Mouse (Mus musculus) spleen, adult 2 months (tissue): ENCODE results near the gene Jmjd1c.

Experiments
- CTCF ChIP-seq: fragments of 200-500 bp; IDR thresholded peaks from 2 replicates; pipeline ENCODE4 v1.5.1; 2011; ENCODE audit warnings: mild to moderate bottlenecking, inconsistent platforms; ENCODE audit not compliant: insufficient read depth, insufficient read length, insufficient replicate concordance; ENCODE audit errors: extremely low read depth
- POLR2A ChIP-seq: fragments of 200-500 bp; IDR thresholded peaks from 2 replicates; pipeline ENCODE4 v1.6.1; 2011; ENCODE audit warnings: low read depth, low read length, inconsistent platforms

DNA sequence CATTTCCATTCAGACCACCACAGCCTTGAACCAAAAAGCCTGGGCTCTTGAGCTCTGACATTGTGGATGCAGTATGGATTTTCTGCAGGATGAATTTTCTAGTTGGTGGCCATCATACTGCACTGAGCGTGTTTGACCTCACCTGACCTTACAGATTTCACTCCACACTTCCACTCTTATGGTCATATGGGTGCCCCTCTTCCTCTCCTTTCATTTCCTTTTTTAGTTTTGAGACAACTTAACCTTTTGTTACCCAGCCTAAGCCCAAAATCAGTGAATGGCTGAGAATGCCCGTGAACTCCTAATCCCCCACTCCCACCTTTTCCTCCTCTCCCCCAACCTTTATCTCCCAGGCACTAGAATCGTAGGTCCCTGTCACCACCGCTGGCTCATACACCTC lies 194.7 kb downstream of the Jmjd1c start:
- TF ChIP-seq CTCF = no peak
- no peak for TF ChIP-seq POLR2A
